Mouse (Mus musculus) heart, embryonic 11.5 days (tissue): ENCODE measurements around the gene Slc35d3. TPM values are rescaled to one million over a fixed set of nuclear protein-coding genes. Genes with fewer than 3 reads are reported as not detected.

Source experiments
- ATAC-seq: fragments of 200-750 bp; cut with Nextera tagmentation; replicated peaks from 2 replicates; pipeline ENCODE4 v1.8.0; 2017; ENCODE audit warnings: moderate library complexity; ENCODE audit not compliant: insufficient number of reproducible peaks, low FRiP score, low TSS enrichment
- H3K27ac ChIP-seq: fragments of 300-500 bp; sonication (generic); 2 replicates; pipeline ENCODE4 v1.5.1; 2014; ENCODE audit warnings: mild to moderate bottlenecking, low read depth, low read length
- H3K27me3 ChIP-seq: fragments of 300-500 bp; sonication (generic); 2 replicates; pipeline ENCODE4 v1.6.1; 2014; ENCODE audit warnings: mild to moderate bottlenecking, low read length, mixed read lengths; ENCODE audit not compliant: control insufficient read depth, insufficient read depth
- H3K36me3 ChIP-seq: fragments of 300-500 bp; sonication (generic); 2 replicates; pipeline ENCODE4 v1.6.1; 2014; ENCODE audit warnings: mild to moderate bottlenecking, low read length, moderate library complexity, mixed read lengths; ENCODE audit not compliant: control insufficient read depth, insufficient read depth
- H3K4me1 ChIP-seq: fragments of 300-500 bp; sonication (generic); 2 replicates; pipeline ENCODE4 v1.6.1; 2014; ENCODE audit warnings: low read length; ENCODE audit not compliant: control insufficient read depth, insufficient read depth
- H3K4me2 ChIP-seq: fragments of 300-500 bp; sonication (generic); 2 replicates; pipeline ENCODE4 v1.6.1; 2014; ENCODE audit warnings: mild to moderate bottlenecking, moderate library complexity
- H3K4me3 ChIP-seq: fragments of 300-500 bp; sonication (generic); 2 replicates; pipeline ENCODE4 v1.5.1; 2014; ENCODE audit warnings: low read depth, low read length
- H3K9ac ChIP-seq: fragments of 300-500 bp; sonication (generic); 2 replicates; pipeline ENCODE4 v1.6.1; 2014; ENCODE audit warnings: mild to moderate bottlenecking, low read depth, low read length, moderate library complexity
- H3K9me3 ChIP-seq: fragments of 300-500 bp; sonication (generic); replicated peaks from 2 replicates; pipeline ENCODE4 v1.6.1; 2016; ENCODE audit warnings: low read length; ENCODE audit not compliant: control insufficient read depth
- WGBS: fragments of 180-500 bp; shearing (Covaris S2); extraction: QIAGEN DNeasy Blood & Tissue Kit; methylation state at CpG from one replicate; pipeline ENCODE4 v1.1.7; 2014; ENCODE audit not compliant: insufficient replicate concordance; 5-methylcytosine and 5-hydroxymethylcytosine counted together
- polyA plus RNA-seq: library from polyadenylated mRNA; unstranded; fragments of >200 nt; fragmentation: Nextera tagmentation; extraction: Ambion mirVana; gene quantifications from 2 replicates; pipeline ENCODE4 v1.2.1, GENCODE M21; 2014

Gene Slc35d3
- polyA plus RNA-seq, 1 experiment from 2014 or later = 2.1 TPM

DNA sequence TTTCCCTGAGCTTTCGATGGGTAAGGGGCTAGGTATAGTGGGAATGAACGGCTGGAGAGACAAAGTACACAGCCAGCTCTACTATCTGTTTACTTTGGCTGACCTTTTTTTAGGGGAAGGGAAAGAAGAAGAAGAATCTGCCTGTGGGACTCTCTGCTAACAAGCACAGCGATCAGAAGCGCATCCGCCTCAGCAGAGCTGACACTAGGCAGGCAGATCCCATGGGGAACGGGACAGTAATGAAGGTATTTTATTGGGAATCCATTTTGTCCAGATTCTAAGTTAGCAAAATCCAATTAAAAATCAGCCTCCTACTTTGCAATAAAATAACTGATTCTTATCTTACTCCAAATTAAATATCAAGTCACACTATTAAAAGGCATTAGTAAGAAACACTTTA lies 27.9 kb upstream of the Slc35d3 start:
- Histone ChIP-seq H3K4me1 (no peaks in the 10 kb centered on the region), H3K9ac (no peak overlapping the region), H3K4me2 (no peak overlapping the region), H3K36me3 (no peaks in the 10 kb centered on the region), H3K27me3 (no peaks in the 10 kb centered on the region), H3K27ac (no peak overlapping the region), H3K4me3 (no peak overlapping the region), H3K9me3 (no peaks in the 10 kb centered on the region)
- ATAC-seq = no peak
- WGBS = 64% methylated on average over 6 of the region's 6 CpGs

GRCm38 (mm10) chr10:19877679-19878078 lies 26.4 kb upstream of the Slc35d3 start:
- WGBS = 83% methylated on average over 9 of the region's 9 CpGs

DNA sequence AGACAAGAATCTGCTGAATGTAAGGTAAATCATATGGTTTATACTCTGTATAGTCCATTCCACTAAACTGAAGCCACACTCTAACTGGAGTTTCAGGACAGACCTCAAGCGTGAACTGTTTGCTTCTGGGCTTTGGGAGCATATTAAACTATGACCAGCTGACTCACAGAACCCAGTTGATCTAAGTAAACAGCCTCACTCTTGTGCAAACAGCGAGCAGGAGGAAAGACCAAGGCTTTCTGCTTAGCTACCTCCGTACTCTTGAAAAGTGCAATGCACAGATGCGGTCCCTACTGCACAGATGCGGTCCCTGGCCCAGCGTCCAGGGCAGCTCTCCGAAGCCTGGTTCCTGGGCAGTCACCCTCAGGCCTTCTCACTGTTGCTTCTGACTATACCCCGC lies 26.0 kb upstream of the Slc35d3 start:
- H3K9me3 ChIP-seq = no peaks in the 10 kb centered on the region
- 91% methylated on average over 8 of the region's 8 CpGs for WGBS
- H3K27me3 ChIP-seq = no peaks in the 10 kb centered on the region
- no peaks in the 10 kb centered on the region for H3K4me1 ChIP-seq
- H3K9ac ChIP-seq = no peak overlapping the region
- no peak overlapping the region for H3K4me2 ChIP-seq
- H3K27ac ChIP-seq = no peak overlapping the region
- ATAC-seq = no peak
- no peak overlapping the region for H3K4me3 ChIP-seq
- H3K36me3 ChIP-seq = no peaks in the 10 kb centered on the region

More at GRCm38 (mm10) chr10:19877679-19878078, 26.4 kb upstream of the Slc35d3 start:
- Histone ChIP-seq H3K27me3 (no peaks in the 10 kb centered on the region), H3K4me3 (no peak overlapping the region), H3K9me3 (no peaks in the 10 kb centered on the region), H3K27ac (no peak overlapping the region), H3K9ac (no peak overlapping the region), H3K4me1 (no peaks in the 10 kb centered on the region), H3K4me2 (no peak overlapping the region), H3K36me3 (no peaks in the 10 kb centered on the region)
- no peak for ATAC-seq

- Histone ChIP-seq H3K27ac (no peak overlapping the region), H3K36me3 (no peaks in the 10 kb centered on the region), H3K4me3 (no peak overlapping the region), H3K4me1 (no peaks in the 10 kb centered on the region), H3K4me2 (no peak overlapping the region), H3K9me3 (no peaks in the 10 kb centered on the region), H3K27me3 (no peaks in the 10 kb centered on the region), H3K9ac (no peak overlapping the region)
- WGBS = 71% methylated on average over 7 of the region's 7 CpGs
- no peak for ATAC-seq
These were observed 25.4 kb upstream of the Slc35d3 start for GRCm38 (mm10) chr10:19876669-19877068.

DNA sequence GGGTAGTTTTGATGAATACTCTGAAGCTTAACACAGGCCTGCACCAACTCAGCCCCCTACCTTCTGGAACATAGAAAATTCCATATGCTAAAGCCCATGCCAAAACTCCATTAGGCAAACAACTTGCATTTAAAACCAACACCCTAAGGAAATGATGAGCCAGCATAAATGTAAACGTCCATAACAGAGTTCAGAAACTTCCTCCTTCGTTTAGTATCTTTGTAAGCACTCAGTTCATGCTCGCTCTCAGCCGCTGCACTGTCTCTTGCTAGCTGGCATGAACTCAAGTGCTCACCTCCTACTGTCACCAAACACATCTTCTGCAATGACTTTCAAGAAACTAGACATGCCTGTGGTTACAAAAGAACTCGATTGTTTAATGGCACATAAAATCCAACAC lies 24.1 kb upstream of the Slc35d3 start:
- no peaks in the 10 kb centered on the region for H3K27me3 ChIP-seq
- no peak for ATAC-seq
- WGBS = 81% methylated on average over 5 of the region's 5 CpGs
- H3K27ac ChIP-seq = no peak overlapping the region
- no peaks in the 10 kb centered on the region for H3K36me3 ChIP-seq
- no peak overlapping the region for H3K4me3 ChIP-seq
- no peaks in the 10 kb centered on the region for H3K9me3 ChIP-seq
- H3K9ac ChIP-seq = no peak overlapping the region
- no peak overlapping the region for H3K4me2 ChIP-seq
- H3K4me1 ChIP-seq = no peaks in the 10 kb centered on the region

GRCm38 (mm10) chr10:19855597-19856306 lies 4.5 kb upstream of the Slc35d3 start:
- Histone ChIP-seq H3K9me3 (no peaks in the 10 kb centered on the region), H3K4me2 (no peak overlapping the region), H3K27ac (no peak overlapping the region), H3K27me3 (peaks cover 26% of the 10 kb centered on the region), H3K4me1 (no peaks in the 10 kb centered on the region), H3K9ac (no peak overlapping the region), H3K36me3 (no peaks in the 10 kb centered on the region), H3K4me3 (no peak overlapping the region)
- WGBS = 88% methylated on average over 7 of the region's 7 CpGs
- no peak for ATAC-seq

- peaks cover 45% of the 10 kb centered on the region for H3K27me3 ChIP-seq
- H3K4me1 ChIP-seq = no peaks in the 10 kb centered on the region
- H3K36me3 ChIP-seq = no peaks in the 10 kb centered on the region
- WGBS = 50% methylated on average over 2 of the region's 2 CpGs
- H3K9me3 ChIP-seq = no peaks in the 10 kb centered on the region
- no peak for ATAC-seq
- no peak overlapping the region for H3K9ac ChIP-seq
- no peak overlapping the region for H3K27ac ChIP-seq
- H3K4me3 ChIP-seq = no peak overlapping the region
- H3K4me2 ChIP-seq = no peak overlapping the region
These were observed 2.4 kb upstream of the Slc35d3 start for GRCm38 (mm10) chr10:19853609-19854008.

DNA sequence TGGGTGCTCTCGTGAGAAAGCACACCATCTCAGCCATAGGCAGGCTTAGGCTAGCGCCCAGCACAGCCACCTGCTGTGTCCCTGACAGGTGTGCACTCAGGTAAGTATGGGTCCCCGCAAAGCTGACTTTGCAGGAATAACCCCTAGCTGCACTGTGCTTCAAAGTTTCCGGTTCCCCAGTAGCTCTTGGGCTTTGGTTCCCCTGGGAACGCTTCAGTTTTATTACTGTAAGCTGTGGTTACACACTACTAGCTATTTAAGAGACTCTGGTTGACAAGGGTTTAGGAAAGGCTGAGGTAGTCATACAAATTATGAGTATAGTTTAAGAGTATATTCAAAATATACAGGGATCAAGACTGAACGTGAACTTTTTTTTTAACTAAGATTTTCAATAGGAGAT lies 1.5 kb upstream of the Slc35d3 start:
- 32% methylated on average over 6 of the region's 6 CpGs for WGBS
- Histone ChIP-seq H3K27ac (no peak overlapping the region), H3K4me2 (no peak overlapping the region), H3K4me1 (no peaks in the 10 kb centered on the region), H3K36me3 (no peaks in the 10 kb centered on the region), H3K4me3 (no peak overlapping the region), H3K9ac (no peak overlapping the region), H3K9me3 (no peaks in the 10 kb centered on the region), H3K27me3 (peaks cover 45% of the 10 kb centered on the region)
- ATAC-seq = no peak

DNA sequence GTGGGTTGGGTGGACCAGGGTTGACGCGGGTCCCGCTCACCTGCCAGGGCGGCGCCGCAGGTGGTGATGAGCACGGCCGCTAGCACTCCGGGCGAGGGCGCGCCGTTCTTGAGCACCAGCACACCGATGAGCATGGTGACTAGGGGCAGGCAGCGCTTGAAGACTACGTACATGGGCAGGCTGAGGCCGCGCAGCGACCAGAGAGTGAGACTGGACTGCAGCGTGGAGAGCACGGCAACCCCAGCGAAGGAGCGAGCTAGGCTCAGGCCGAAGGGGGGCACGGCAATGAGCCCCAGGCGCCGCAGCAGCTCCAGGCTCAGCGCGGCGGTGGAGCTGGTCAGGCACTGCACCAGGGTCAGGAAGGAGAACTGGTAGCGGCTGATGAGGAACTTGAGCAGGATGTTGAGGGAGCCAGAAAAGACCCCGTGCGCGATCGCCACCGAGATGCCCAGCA lies 688 bp downstream of the Slc35d3 start:
- peak overlapping the region; percentile 64 for H3K4me3 ChIP-seq
- no peaks in the 10 kb centered on the region for H3K36me3 ChIP-seq
- ATAC-seq = no peak
- H3K4me1 ChIP-seq = no peaks in the 10 kb centered on the region
- H3K27me3 ChIP-seq = peaks cover 45% of the 10 kb centered on the region
- peak overlapping the region; percentile 56; the same call in 1 of the 2 replicates for H3K9ac ChIP-seq
- no peak overlapping the region for H3K27ac ChIP-seq
- no peaks in the 10 kb centered on the region for H3K9me3 ChIP-seq
- H3K4me2 ChIP-seq = peak overlapping the region; percentile 99
- under 1% methylated on average over 36 of the region's 36 CpGs for WGBS
